Mouse (Mus musculus) ES-E14 (cell line): Measurements from ENCODE around the gene Itgb7. TPM values are rescaled to one million over a fixed set of nuclear protein-coding genes. Genes with fewer than 3 reads are reported as not detected.
A peak's percentile ranks its signal among the peaks of the same experiment; 100 is the strongest.

Experiments
- DNase-seq: peaks from one replicate; pipeline ENCODE4 v3.0.0-alpha.2; 2013; ENCODE audit warnings: low read depth, low spot score
- H3K27ac ChIP-seq: 2 replicates; pipeline ENCODE4 v1.5.1; 2012; ENCODE audit warnings: low read depth, mild to moderate bottlenecking, low read length, moderate library complexity, mixed read lengths; ENCODE audit not compliant: poor library complexity, insufficient read depth, severe bottlenecking
- H3K36me3 ChIP-seq: 2 replicates; pipeline ENCODE4 v1.6.1; 2012; ENCODE audit warnings: mild to moderate bottlenecking, low read length, moderate library complexity, mixed read lengths; ENCODE audit not compliant: control insufficient read depth, poor library complexity, insufficient read depth, severe bottlenecking
- H3K4me1 ChIP-seq, 2 experiments: fragments of 150-350 bp in 1 of 2; sonication (generic) in 1 of 2; 2 replicates each; pipeline ENCODE4 v1.6.1; 2012; ENCODE audit warnings: low read length in 2 of 2, mild to moderate bottlenecking in 1 of 2, mixed read lengths in 1 of 2; ENCODE audit not compliant: control insufficient read depth in 2 of 2, insufficient read depth in 2 of 2, poor library complexity in 1 of 2
- H3K4me3 ChIP-seq, 2 experiments: fragments of 150-350 bp in 1 of 2; sonication (generic) in 1 of 2; 2 replicates each; pipeline ENCODE4 v1.5.1; 2012; ENCODE audit warnings: low read length in 2 of 2, low read depth in 1 of 2, mild to moderate bottlenecking in 1 of 2, mixed read lengths in 1 of 2; ENCODE audit not compliant: insufficient read depth in 1 of 2, poor library complexity in 1 of 2, severe bottlenecking in 1 of 2
- H3K9ac ChIP-seq: 2 replicates; pipeline ENCODE4 v1.6.1; 2012; ENCODE audit warnings: low read depth, mild to moderate bottlenecking, low read length, mixed read lengths; ENCODE audit not compliant: poor library complexity, insufficient read depth, severe bottlenecking
- H3K9me3 ChIP-seq: fragments of 150-350 bp; sonication (generic); 2 replicates; pipeline ENCODE4 v1.6.1; 2012; ENCODE audit warnings: low read depth, mild to moderate bottlenecking, low read length; ENCODE audit not compliant: control insufficient read depth, insufficient read depth
- CHD2 ChIP-seq: IDR thresholded peaks from 2 replicates; pipeline ENCODE4 v1.6.1; 2014; ENCODE audit warnings: mild to moderate bottlenecking, low read depth, low read length, inconsistent platforms
- HCFC1 ChIP-seq: IDR thresholded peaks from 2 replicates; pipeline ENCODE4 v1.6.1; 2012; ENCODE audit warnings: low read length, inconsistent platforms, borderline replicate concordance; ENCODE audit not compliant: insufficient read depth
- MAFK ChIP-seq: IDR thresholded peaks from 2 replicates; pipeline ENCODE4 v1.6.1; 2014; ENCODE audit warnings: mild to moderate bottlenecking, low read depth, low read length, inconsistent platforms; ENCODE audit not compliant: insufficient read depth
- ZC3H11A ChIP-seq: IDR thresholded peaks from 2 replicates; pipeline ENCODE4 v1.6.1; 2012; ENCODE audit warnings: low read depth, mild to moderate bottlenecking, inconsistent platforms, low read length, borderline replicate concordance
- ZNF384 ChIP-seq: IDR thresholded peaks from 2 replicates; pipeline ENCODE4 v1.6.1; 2012; ENCODE audit warnings: low read depth, low read length, inconsistent platforms
- in situ Hi-C, 2 experiments: fragments of 600-800 bp; cut with MboI; formaldehyde crosslinking; loops; one replicate each; pipeline ENCODE4 v1.15.1; 2025; ENCODE audit warnings: low sequenced_read_pairs in 2 of 2, inconsistent platforms in 1 of 2; ENCODE audit not compliant: unreplicated experiment in 2 of 2
- total RNA-seq: library from RNA; depleted of rRNA; stranded (reverse); fragments of 300-350 nt; gene quantifications from 2 replicates; pipeline ENCODE4 v1.2.3, GENCODE M21; 2012

Gene Itgb7
- total RNA-seq, 1 experiment, result 34.0 TPM

- in situ Hi-C loops, result no loop called here
- TF ChIP-seq ZC3H11A, result no peak
- no peak for TF ChIP-seq MAFK
- no peak for TF ChIP-seq HCFC1
- TF ChIP-seq CHD2, result no peak
- no peak for TF ChIP-seq ZNF384
- peaks cover 6 to 13% of the 10 kb centered on the region in 2 experiments; a peak in 3 of 4 replicates for H3K4me1 ChIP-seq
- no peak overlapping the region for H3K27ac ChIP-seq
- H3K9me3 ChIP-seq, result no peaks in the 10 kb centered on the region
- DNase-seq, result no peak
- no peaks in the 10 kb centered on the region for H3K36me3 ChIP-seq
- H3K4me3 ChIP-seq, result peak overlapping the region; percentile 60 to 71; a peak in 3 of 4 replicates
- peak overlapping the region; percentile 54; the same call in 1 of the 2 replicates for H3K9ac ChIP-seq
Measured at GRCm38 (mm10) chr15:102224992-102225617, 6.6 kb downstream of the Itgb7 start.

DNA sequence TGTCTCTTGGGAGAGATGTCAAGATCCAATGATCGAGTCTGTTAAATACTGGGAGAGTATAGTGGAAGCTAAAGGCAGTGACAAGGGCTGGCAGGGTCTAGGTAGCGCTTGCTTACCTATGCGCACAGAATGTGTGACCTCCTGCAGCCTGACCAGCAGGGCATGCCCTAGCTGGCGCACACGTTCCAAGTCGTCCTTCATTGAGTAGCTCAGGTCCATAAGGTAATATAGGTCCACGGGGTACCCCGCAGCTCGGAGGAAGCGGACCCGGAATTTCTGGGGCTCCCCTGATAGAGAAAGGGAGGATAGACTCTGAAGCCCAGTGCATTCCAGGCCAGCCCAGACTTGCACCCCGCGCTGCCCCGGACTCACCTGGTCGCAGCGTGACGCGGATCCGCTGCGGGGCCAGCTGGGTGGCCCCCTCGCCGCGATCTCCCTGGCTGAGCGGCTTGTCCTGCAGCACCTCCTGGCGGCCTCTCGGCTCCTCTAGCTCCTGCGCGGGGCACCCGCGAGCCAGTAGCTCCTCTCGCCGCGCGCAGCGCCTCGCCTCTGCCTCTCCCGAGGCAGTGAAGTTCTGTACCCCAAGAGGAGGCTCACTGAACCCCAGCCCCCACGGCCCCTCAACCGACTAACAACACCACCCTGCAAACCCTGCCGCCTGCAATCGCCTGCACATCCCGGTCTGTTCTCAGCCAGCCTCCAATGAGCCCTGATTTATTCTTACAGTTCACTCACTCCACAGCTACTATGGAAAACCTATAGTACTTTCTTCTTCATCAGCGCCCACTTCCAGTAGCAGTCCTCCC is 7.4 kb downstream of the Itgb7 start:
- no peak overlapping the region for H3K27ac ChIP-seq
- TF ChIP-seq ZNF384 (0 out of 2 replicates have a peak, but pooled peaks have one; percentile 5), HCFC1 (no peak), ZC3H11A (peak; percentile 53; the same call in 1 of the 2 replicates), MAFK (no peak)
- H3K9me3 ChIP-seq, result no peaks in the 10 kb centered on the region
- H3K4me3 ChIP-seq, result peak overlapping the region; percentile 60 to 71
- H3K36me3 ChIP-seq, result no peaks in the 10 kb centered on the region
- H3K4me1 ChIP-seq, result peaks cover 6 to 13% of the 10 kb centered on the region in 2 experiments; a peak in 3 of 4 replicates
- no peak for DNase-seq
- in situ Hi-C loops, result no loop called here
- H3K9ac ChIP-seq, result peak overlapping the region; percentile 57; the same call in 1 of the 2 replicates

GRCm38 (mm10) chr15:102222386-102222785 is 9.4 kb downstream of the Itgb7 start:
- no peaks in the 10 kb centered on the region for H3K9me3 ChIP-seq
- peaks cover 5 to 11% of the 10 kb centered on the region in 2 experiments; a peak in 3 of 4 replicates for H3K4me1 ChIP-seq
- H3K9ac ChIP-seq, result no peak overlapping the region; the same call in 1 of the 2 replicates
- no peak for TF ChIP-seq ZNF384
- TF ChIP-seq ZC3H11A, result no peak
- TF ChIP-seq CHD2, result no peak
- no peak for TF ChIP-seq HCFC1
- no peak for TF ChIP-seq MAFK
- DNase-seq, result no peak
- H3K36me3 ChIP-seq, result peaks cover 6% of the 10 kb centered on the region; the same call in 1 of the 2 replicates
- no peak overlapping the region for H3K27ac ChIP-seq
- in situ Hi-C loops, result no loop called here
- H3K4me3 ChIP-seq, result peak overlapping the region; percentile 31 to 55; a peak in 1 of 4 replicates

DNA sequence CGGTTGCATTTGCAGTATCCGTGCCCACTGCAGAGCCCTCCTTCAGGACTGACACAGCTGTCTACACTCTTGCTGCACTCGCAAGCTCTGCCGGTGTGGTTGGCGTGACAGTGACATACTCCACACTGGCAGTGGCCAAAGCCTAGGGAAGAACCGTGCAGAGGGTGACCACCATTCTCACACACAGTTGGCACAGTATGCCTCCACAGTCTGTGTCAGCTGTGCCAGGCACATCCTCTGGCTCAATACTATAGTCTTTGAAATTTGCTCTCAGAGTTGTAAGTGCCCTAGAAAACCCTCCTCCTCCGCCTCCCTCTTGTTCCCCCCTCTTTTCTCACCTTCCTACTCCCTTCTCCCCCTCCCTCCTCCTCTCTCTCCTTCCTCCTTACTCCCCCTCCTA is 14.4 kb downstream of the Itgb7 start:
- in situ Hi-C loops, result no loop called here
- no peak for DNase-seq
- TF ChIP-seq ZC3H11A, result no peak
- TF ChIP-seq MAFK, result no peak
- no peak for TF ChIP-seq CHD2
- no peak for TF ChIP-seq ZNF384
- TF ChIP-seq HCFC1, result no peak
- no peaks in the 10 kb centered on the region for H3K9me3 ChIP-seq
- H3K9ac ChIP-seq, result peak overlapping the region; percentile 3; the same call in 1 of the 2 replicates
- peaks cover 19 to 39% of the 10 kb centered on the region in 2 experiments for H3K4me1 ChIP-seq
- H3K4me3 ChIP-seq, result no peak overlapping the region
- H3K36me3 ChIP-seq, result peaks cover 34% of the 10 kb centered on the region
- no peak overlapping the region for H3K27ac ChIP-seq
